Mouse (Mus musculus) ES-E14 (cell line): Measurements from ENCODE around the gene Gm47985. TPM values are rescaled to one million over a fixed set of nuclear protein-coding genes. Genes with fewer than 3 reads are reported as not detected.

Experiments
- DNase-seq: peaks from one replicate; pipeline ENCODE4 v3.0.0-alpha.2; 2013; ENCODE audit warnings: low read depth, low spot score
- H3K27ac ChIP-seq: 2 replicates; pipeline ENCODE4 v1.5.1; 2012; ENCODE audit warnings: low read depth, mild to moderate bottlenecking, low read length, moderate library complexity, mixed read lengths; ENCODE audit not compliant: poor library complexity, insufficient read depth, severe bottlenecking
- H3K36me3 ChIP-seq: 2 replicates; pipeline ENCODE4 v1.6.1; 2012; ENCODE audit warnings: mild to moderate bottlenecking, low read length, moderate library complexity, mixed read lengths; ENCODE audit not compliant: control insufficient read depth, poor library complexity, insufficient read depth, severe bottlenecking
- H3K4me1 ChIP-seq, 2 experiments: fragments of 150-350 bp in 1 of 2; sonication (generic) in 1 of 2; 2 replicates each; pipeline ENCODE4 v1.6.1; 2012; ENCODE audit warnings: low read length in 2 of 2, mild to moderate bottlenecking in 1 of 2, mixed read lengths in 1 of 2; ENCODE audit not compliant: control insufficient read depth in 2 of 2, insufficient read depth in 2 of 2, poor library complexity in 1 of 2
- H3K4me3 ChIP-seq, 2 experiments: fragments of 150-350 bp in 1 of 2; sonication (generic) in 1 of 2; 2 replicates each; pipeline ENCODE4 v1.5.1; 2012; ENCODE audit warnings: low read length in 2 of 2, low read depth in 1 of 2, mild to moderate bottlenecking in 1 of 2, mixed read lengths in 1 of 2; ENCODE audit not compliant: insufficient read depth in 1 of 2, poor library complexity in 1 of 2, severe bottlenecking in 1 of 2
- H3K9ac ChIP-seq: 2 replicates; pipeline ENCODE4 v1.6.1; 2012; ENCODE audit warnings: low read depth, mild to moderate bottlenecking, low read length, mixed read lengths; ENCODE audit not compliant: poor library complexity, insufficient read depth, severe bottlenecking
- H3K9me3 ChIP-seq: fragments of 150-350 bp; sonication (generic); 2 replicates; pipeline ENCODE4 v1.6.1; 2012; ENCODE audit warnings: low read depth, mild to moderate bottlenecking, low read length; ENCODE audit not compliant: control insufficient read depth, insufficient read depth
- CHD2 ChIP-seq: IDR thresholded peaks from 2 replicates; pipeline ENCODE4 v1.6.1; 2014; ENCODE audit warnings: mild to moderate bottlenecking, low read depth, low read length, inconsistent platforms
- HCFC1 ChIP-seq: IDR thresholded peaks from 2 replicates; pipeline ENCODE4 v1.6.1; 2012; ENCODE audit warnings: low read length, inconsistent platforms, borderline replicate concordance; ENCODE audit not compliant: insufficient read depth
- MAFK ChIP-seq: IDR thresholded peaks from 2 replicates; pipeline ENCODE4 v1.6.1; 2014; ENCODE audit warnings: mild to moderate bottlenecking, low read depth, low read length, inconsistent platforms; ENCODE audit not compliant: insufficient read depth
- ZC3H11A ChIP-seq: IDR thresholded peaks from 2 replicates; pipeline ENCODE4 v1.6.1; 2012; ENCODE audit warnings: low read depth, mild to moderate bottlenecking, inconsistent platforms, low read length, borderline replicate concordance
- ZNF384 ChIP-seq: IDR thresholded peaks from 2 replicates; pipeline ENCODE4 v1.6.1; 2012; ENCODE audit warnings: low read depth, low read length, inconsistent platforms
- in situ Hi-C, 2 experiments: fragments of 600-800 bp; cut with MboI; formaldehyde crosslinking; loops; one replicate each; pipeline ENCODE4 v1.15.1; 2025; ENCODE audit warnings: low sequenced_read_pairs in 2 of 2, inconsistent platforms in 1 of 2; ENCODE audit not compliant: unreplicated experiment in 2 of 2
- total RNA-seq: library from RNA; depleted of rRNA; stranded (reverse); fragments of 300-350 nt; gene quantifications from 2 replicates; pipeline ENCODE4 v1.2.3, GENCODE M21; 2012

Gene Gm47985
- total RNA-seq, 1 experiment = not detected

- TF ChIP-seq MAFK (no peak), ZC3H11A (no peak), CHD2 (no peak), HCFC1 (no peak), ZNF384 (no peak)
- Histone ChIP-seq H3K4me3 (no peak overlapping the region), H3K36me3 (no peaks in the 10 kb centered on the region), H3K9ac (no peak overlapping the region), H3K9me3 (no peaks in the 10 kb centered on the region), H3K4me1 (peaks cover 0 to 1% of the 10 kb centered on the region in 2 experiments; a peak in 1 of 4 replicates), H3K27ac (no peak overlapping the region)
- no peak for DNase-seq
- in situ Hi-C loops = no loop called here
Measured at GRCm38 (mm10) chr1:151215985-151216384, 33.6 kb downstream of the Gm47985 start.

- Histone ChIP-seq H3K9me3 (no peaks in the 10 kb centered on the region), H3K27ac (no peak overlapping the region), H3K36me3 (no peaks in the 10 kb centered on the region), H3K4me3 (no peak overlapping the region), H3K4me1 (peaks cover 0 to 1% of the 10 kb centered on the region in 2 experiments; a peak in 1 of 4 replicates), H3K9ac (no peak overlapping the region)
- in situ Hi-C loops = no loop called here
- TF ChIP-seq CHD2 (no peak), MAFK (no peak), ZC3H11A (no peak), ZNF384 (no peak), HCFC1 (no peak)
- DNase-seq = no peak
Measured at GRCm38 (mm10) chr1:151216417-151216816, 34.1 kb downstream of the Gm47985 start.

GRCm38 (mm10) chr1:151219045-151219444 is 36.7 kb downstream of the Gm47985 start:
- H3K36me3 ChIP-seq = no peaks in the 10 kb centered on the region
- DNase-seq = no peak
- no peak overlapping the region for H3K4me3 ChIP-seq
- no peak overlapping the region for H3K9ac ChIP-seq
- H3K4me1 ChIP-seq = peaks cover 1% of the 10 kb centered on the region in 2 experiments; a peak in 1 of 4 replicates
- in situ Hi-C loops = no loop called here
- TF ChIP-seq HCFC1 = no peak
- no peak for TF ChIP-seq ZC3H11A
- TF ChIP-seq ZNF384 = no peak
- no peak for TF ChIP-seq CHD2
- no peak for TF ChIP-seq MAFK
- no peak overlapping the region for H3K27ac ChIP-seq
- no peaks in the 10 kb centered on the region for H3K9me3 ChIP-seq

- DNase-seq = peak; percentile 39
- no peak overlapping the region for H3K9ac ChIP-seq
- H3K27ac ChIP-seq = no peak overlapping the region
- no peak overlapping the region for H3K4me3 ChIP-seq
- in situ Hi-C loops = no loop called here
- H3K4me1 ChIP-seq = peaks cover 1% of the 10 kb centered on the region in 2 experiments; a peak in 1 of 4 replicates
- H3K36me3 ChIP-seq = no peaks in the 10 kb centered on the region
- no peak for TF ChIP-seq MAFK
- no peak for TF ChIP-seq HCFC1
- no peak for TF ChIP-seq ZNF384
- no peak for TF ChIP-seq ZC3H11A
- TF ChIP-seq CHD2 = no peak
- H3K9me3 ChIP-seq = no peaks in the 10 kb centered on the region
Measured at GRCm38 (mm10) chr1:151220098-151220497, 37.8 kb downstream of the Gm47985 start.
